Comparison of ENCODE assay signal across 21 mouse cellular contexts in the genomic region with DNA sequence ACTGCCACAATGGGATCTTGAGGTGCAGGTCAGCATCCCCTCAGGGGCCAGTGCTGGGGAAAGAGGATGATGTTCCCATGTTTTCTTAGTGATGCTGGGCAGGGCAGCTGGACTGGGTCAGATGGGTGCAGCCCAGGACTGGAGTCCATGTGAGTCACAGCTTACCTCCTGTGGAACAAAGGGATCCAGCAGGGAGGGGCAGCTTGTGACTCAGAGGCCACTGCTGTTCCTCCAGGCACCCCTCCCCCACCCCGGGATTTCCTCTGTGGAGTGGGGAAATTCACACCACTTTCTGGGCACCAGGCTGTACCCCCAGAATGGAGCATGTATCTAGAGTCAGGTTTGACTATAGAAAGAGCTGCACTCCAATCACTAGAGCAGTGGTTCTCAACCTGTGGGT. TPM values are rescaled to one million over a fixed set of nuclear protein-coding genes. Genes with fewer than 3 reads are reported as not detected.
DNase-seq lines count a peak whose midpoint lies in the region; ATAC-seq and TF ChIP-seq lines count a peak whose summit lies in the region.
"Had no signal": no experiment of that assay in that cellular context is flagged by ENCODE, and none has a peak within 500 bp of the region (broad histone marks: within the 10 kb centered on the region; RNA-seq: fewer than 3 reads in every experiment).

No protein-coding gene starts in this region.

- no peak for ATAC-seq in CD4-positive, CD25-positive, alpha-beta regulatory T cell, adult 4 months
- ATAC-seq: forebrain, embryonic 14.5 days; inflammation-experienced regulatory T-cells, adult 6 months; midbrain, embryonic 16.5 days had no signal

- H3K27ac ChIP-seq in gastrocnemius, adult 2 months, result no peak overlapping the region
- H3K27ac ChIP-seq: embryonic facial prominence, embryonic 10.5 days; hindbrain, embryonic 10.5 days; layer of hippocampus, adult 2 months; limb, embryonic 12.5 days; liver, embryonic 13.5 days had no signal

- H3K4me3 ChIP-seq in gastrocnemius, adult 2 months, result no peak overlapping the region
- H3K4me3 ChIP-seq: embryonic facial prominence, embryonic 10.5 days; hindbrain, embryonic 10.5 days; layer of hippocampus, adult 2 months; limb, embryonic 12.5 days; liver, embryonic 13.5 days had no signal

- DNase-seq in gastrocnemius, adult 2 months, result peak; percentile 34
- no peak for DNase-seq in gastrocnemius, adult 18-20 months (ENCODE audit: low spot score)
- peak; percentile 50 for DNase-seq in urinary bladder, postnatal 25 days (ENCODE audit: low spot score)
- DNase-seq in urinary bladder, adult 2 months (ENCODE audit: low spot score), result no peak
- DNase-seq in adrenal gland, postnatal 25 days, result peak; percentile 44
- DNase-seq in urinary bladder, postnatal 36 days (ENCODE audit: low spot score in 2 of 2), result peak; percentile 54 to 64
- DNase-seq in kidney, adult 8-10 months, result no peak
- DNase-seq: B cell, adult 2 months; cerebellum, adult 11-12 months; cerebellum, postnatal 36 days; liver, embryonic 13.5 days; spleen, adult 18-20 months; thymus, postnatal 14 days had no signal

- no peak for TF ChIP-seq CTCF in gastrocnemius, adult 2 months (IDR thresholded peaks at IDR 0.05)

- intact Hi-C loops in gastrocnemius, adult 2 months (cut with DNase I), result no loop called here

RNA-seq across cellular contexts. Expression of a gene that starts 16.8 kb away (rescaled TPM):
- total RNA-seq in gastrocnemius, adult 2 months (2021), result 10 to 100 TPM in 1 of 2 experiments, 1 to 10 TPM in 1; 8.5 to 20.0 TPM
- total RNA-seq in gastrocnemius, adult 18-20 months (2021), result 10 to 100 TPM; 11.4 to 20.5 TPM
- polyA plus RNA-seq in urinary bladder, adult 2 months (2012; rRNA removed), result 30.4 and 36.6 TPM in 2 replicates
- total RNA-seq in adrenal gland, postnatal 25 days (2021), result 37.1 and 47.8 TPM in 2 replicates
- 100 to 1,000 TPM; 149 to 256 TPM for polyA plus RNA-seq in CD4-positive, CD25-positive, alpha-beta regulatory T cell, adult 4 months (2017; shearing (Covaris generic))

Comparison
In these comparisons a context has a peak if more than half of its experiments do, and no peak if none do; other contexts are left out.
1. DNase-seq: peak in gastrocnemius, adult 2 months (single experiment), urinary bladder, postnatal 25 days (single experiment), adrenal gland, postnatal 25 days (single experiment) and urinary bladder, postnatal 36 days (2 of 2); none in gastrocnemius, adult 18-20 months (single experiment), urinary bladder, adult 2 months (single experiment) and kidney, adult 8-10 months (0 of 2).